In the genomic region with DNA sequence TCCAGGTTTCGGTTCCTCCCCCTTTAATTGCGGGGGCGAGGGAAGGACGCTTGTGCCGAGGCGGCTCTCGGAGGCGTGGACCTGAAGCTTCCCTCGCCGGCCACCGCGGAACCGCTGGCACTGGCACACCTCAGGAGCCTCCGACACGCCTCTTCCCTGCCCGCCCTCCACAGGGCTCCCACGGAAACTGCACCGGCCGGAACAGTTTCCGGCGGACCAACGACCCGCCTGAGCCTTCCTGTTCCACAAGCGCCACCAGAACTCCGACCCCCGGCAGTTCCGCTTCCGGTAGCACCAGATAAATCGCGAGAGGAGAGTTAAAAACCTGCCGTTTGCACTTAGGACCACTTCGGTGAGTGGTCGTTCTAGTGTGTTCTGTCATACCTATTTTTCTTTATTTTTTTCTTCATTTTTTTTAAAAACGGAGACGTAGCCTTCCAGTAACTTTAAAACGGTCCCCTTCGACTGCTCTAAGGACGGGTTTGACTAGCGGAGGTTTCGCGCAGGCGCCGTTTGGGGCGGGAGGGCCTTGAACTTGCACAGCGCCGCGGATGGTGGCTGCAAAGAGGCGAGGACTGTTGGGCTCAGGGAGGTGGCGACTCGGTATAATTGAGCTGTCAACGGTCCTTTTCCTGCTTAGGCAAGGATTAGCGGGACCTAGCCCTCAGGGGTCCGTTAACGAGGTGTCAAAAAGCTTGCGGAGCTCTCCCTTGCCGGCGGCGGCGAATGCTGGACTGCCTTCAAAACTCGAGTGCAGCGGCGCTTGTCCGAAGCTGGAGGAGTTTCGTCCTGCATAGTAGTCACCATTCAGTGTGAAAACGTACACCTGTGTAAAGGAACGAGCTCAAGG, we compare ENCODE assay signal across 8 mouse cellular contexts. TPM values are rescaled to one million over a fixed set of nuclear protein-coding genes. Genes with fewer than 3 reads are reported as not detected.
A peak's percentile ranks its signal among the peaks of the same experiment; 100 is the strongest.
DNase-seq lines count a peak whose midpoint lies in the region; ATAC-seq lines count a peak whose summit lies in the region.

A gene (plus strand): TSS at position 269 of the 850 bp plus-strand sequence.
A gene (minus strand): TSS at position 508 of the 850 bp plus-strand sequence.

- peak within 1 kb of the TSS; percentile 67 for H3K4me2 ChIP-seq in hindbrain, embryonic 14.5 days (replicated peaks)

- H3K9ac ChIP-seq in hindbrain, embryonic 14.5 days, result peak within 1 kb of the TSS; percentile 81

- ATAC-seq in hindbrain, embryonic 14.5 days (ENCODE audit: low FRiP score), result peak; percentile 99

- H3K4me1 ChIP-seq in hindbrain, embryonic 14.5 days (replicated peaks; ENCODE audit: control insufficient read depth, insufficient read depth, low read length), result peaks cover 28% of the 10 kb centered on the region

- no peaks in the 10 kb centered on the region for H3K9me3 ChIP-seq in hindbrain, embryonic 14.5 days (ENCODE audit: control insufficient read depth, low read length)

- WGBS in hindbrain, embryonic 14.5 days, result under 1% methylated on average over 64 of the region's 66 CpGs

- peak within 1 kb of the TSS; percentile 71 for H3K4me3 ChIP-seq in hindbrain, embryonic 14.5 days (replicated peaks; ENCODE audit: low read length)

- DNase-seq in R1 (ENCODE audit: low read depth, low spot score), result peak; percentile 97
- DNase-seq in cerebellum, postnatal 25 days, result peak; percentile 95 to 97
- peak; percentile 88 to 94 for DNase-seq in frontal cortex, postnatal 25 days (ENCODE audit: low spot score in 2 of 2)
- DNase-seq in hindbrain, embryonic 14.5 days (ENCODE audit: low spot score), result peak; percentile 95
- peak; percentile 91 to 92 for DNase-seq in layer of hippocampus, postnatal 36 days
- peak; percentile 96 for DNase-seq in lung, postnatal 36 days
- DNase-seq in retina, postnatal 1 day, result peak; percentile 98
- peak; percentile 90 to 92 for DNase-seq in urinary bladder, adult 18-20 months (ENCODE audit: low spot score in 2 of 2)

- peak within 1 kb of the TSS; percentile 88 for H3K27ac ChIP-seq in hindbrain, embryonic 14.5 days

- no peaks in the 10 kb centered on the region for H3K27me3 ChIP-seq in hindbrain, embryonic 14.5 days (ENCODE audit: control insufficient read depth, insufficient read depth, low read length)

- no peaks in the 10 kb centered on the region for H3K36me3 ChIP-seq in hindbrain, embryonic 14.5 days (replicated peaks; ENCODE audit: control insufficient read depth, insufficient read depth)

RNA-seq across cellular contexts. Expression of the first gene that starts in this region (rescaled TPM):
- polyA plus RNA-seq in hindbrain, embryonic 14.5 days (2014; fragmentation: Nextera tagmentation; extraction: Ambion mirVana), result 12.7 and 13.1 TPM in 2 replicates
- total RNA-seq in layer of hippocampus, postnatal 36 days (2021), result 10 to 100 TPM; 10.7 to 13.6 TPM

RNA-seq across cellular contexts. Expression of the second gene that starts in this region (rescaled TPM):
- 73.4 and 75.6 TPM in 2 replicates for polyA plus RNA-seq in hindbrain, embryonic 14.5 days (2014; fragmentation: Nextera tagmentation; extraction: Ambion mirVana)
- 10 to 100 TPM; 18.7 to 19.9 TPM for total RNA-seq in layer of hippocampus, postnatal 36 days (2021)

Comparison
In these comparisons a context has a peak if more than half of its experiments do, and no peak if none do; other contexts are left out.
1. Peak in every context shown above with its lines: DNase-seq, ATAC-seq, H3K4me3 ChIP-seq and H3K27ac ChIP-seq.